Mouse (Mus musculus) fibroblast of lung, adult 2 months (primary cell): ENCODE results near the gene Slc24a3.
A peak's percentile ranks its signal among the peaks of the same experiment; 100 is the strongest.

ENCODE experiments used
- DNase-seq: peaks from one replicate; pipeline ENCODE4 v3.0.0-alpha.2; 2011; ENCODE audit warnings: low read depth

Slc24a3 gene

DNA sequence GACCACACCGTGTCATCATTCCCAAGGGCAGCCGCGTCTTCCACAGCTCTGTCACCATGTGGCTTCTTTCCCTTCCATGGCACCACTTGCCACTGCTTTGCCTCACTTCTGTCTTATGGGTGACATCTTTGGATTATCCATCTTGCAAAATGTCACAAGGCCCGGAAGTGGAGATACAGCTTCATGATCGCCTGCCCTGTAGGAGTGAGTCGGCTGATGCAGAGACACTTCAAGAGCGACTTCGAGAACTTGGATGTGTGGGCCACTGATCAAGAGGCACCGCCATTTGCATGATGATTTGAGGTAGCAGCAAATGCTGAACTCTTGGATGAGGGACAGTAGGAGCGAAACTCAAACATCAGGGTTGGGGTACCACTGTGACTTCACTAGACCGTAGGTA, 46.0 kb downstream of the Slc24a3 start:
- DNase-seq = no peak

DNA sequence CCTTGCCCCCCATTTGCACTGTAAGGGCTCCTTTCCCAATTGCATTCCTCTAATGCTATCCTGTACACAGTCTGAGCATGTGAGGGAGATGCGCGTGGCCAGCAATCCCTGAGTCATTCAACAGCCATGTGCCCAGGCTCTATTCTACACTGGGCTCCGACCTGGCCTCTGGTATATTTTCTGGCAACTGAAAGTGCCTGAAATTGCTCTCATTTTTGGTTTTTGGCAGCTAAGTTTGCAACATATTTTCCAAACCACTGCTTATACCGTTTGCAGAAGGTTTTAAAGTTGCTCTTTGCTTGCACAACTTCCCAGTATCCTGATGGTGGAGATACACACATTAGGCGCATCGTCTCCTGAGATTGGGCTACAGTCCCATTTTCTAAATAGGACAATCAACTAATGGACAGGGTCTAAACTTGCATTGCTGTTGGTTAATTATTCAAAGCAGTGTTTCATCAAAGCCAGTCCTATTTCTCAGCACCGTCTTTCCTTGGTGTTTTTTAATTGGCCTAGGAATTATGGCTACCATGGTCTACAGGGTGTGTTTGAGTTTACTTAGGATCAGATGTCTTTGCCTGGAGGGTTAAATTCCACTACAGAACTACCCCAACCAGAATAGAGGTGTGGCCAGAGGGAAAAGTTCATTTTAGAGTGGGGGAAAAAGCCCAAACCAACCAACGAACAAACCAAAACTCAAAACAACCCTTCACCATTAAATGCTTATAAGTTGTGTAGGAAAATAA, 46.7 kb downstream of the Slc24a3 start:
- DNase-seq = peak; percentile 76

DNA sequence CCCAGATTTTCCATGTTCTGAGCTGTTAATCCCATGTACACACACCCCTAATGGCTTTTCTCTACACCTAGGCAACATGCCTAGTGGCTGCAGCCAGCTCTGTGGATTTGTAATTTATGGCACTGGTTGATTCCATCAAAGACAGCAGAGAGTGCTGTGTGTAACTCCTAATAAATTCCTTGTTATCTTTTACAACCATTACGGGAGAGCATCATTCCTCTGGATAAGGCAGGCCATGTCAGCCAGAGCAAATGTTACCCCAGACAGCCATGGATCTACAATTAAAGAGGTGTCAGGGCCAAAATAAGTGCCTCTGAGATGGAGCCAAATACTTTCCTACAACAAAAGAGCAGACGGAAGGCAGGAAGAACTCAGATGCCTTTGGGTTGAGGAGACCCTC, 49.0 kb downstream of the Slc24a3 start:
- DNase-seq = no peak

DNA sequence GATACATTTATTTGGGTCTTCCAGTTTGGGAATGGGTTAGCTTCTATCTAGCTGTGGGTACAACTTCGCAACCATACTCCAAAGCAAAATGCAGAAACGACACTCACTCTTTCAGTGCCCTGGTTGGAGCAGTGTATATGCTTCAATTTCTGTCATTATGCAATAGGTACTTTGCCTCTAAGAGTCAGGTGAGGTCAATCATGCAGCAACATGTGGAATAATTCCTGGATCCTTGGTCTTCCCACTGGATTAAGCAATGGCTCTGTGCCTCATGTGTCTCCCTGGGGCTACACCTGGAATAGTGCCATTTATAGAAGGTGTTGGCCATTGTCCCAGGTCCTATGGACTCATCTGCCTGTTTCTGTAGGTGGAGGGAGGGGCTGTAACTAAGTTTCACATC, 49.9 kb downstream of the Slc24a3 start:
- DNase-seq = no peak

DNA sequence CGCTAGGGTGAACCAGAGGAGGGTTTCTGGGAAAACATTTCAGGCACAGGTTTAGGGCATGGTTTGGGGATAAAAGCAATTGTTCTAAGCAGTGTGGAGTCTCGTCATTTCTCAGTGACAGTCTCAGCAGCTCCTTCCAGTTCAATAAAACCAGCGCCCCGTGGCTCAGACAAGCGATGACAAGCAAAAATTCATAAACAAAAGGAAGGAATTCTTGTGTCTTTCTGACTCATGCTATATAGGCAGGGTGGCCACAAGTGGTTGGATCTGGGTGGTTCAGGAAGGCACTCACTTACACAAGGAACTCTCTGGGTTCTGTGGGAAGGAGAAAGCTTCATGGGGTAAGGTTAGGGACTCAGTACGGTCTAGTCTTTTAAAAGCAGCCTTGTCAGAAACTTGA, 51.7 kb downstream of the Slc24a3 start:
- DNase-seq = no peak

DNA sequence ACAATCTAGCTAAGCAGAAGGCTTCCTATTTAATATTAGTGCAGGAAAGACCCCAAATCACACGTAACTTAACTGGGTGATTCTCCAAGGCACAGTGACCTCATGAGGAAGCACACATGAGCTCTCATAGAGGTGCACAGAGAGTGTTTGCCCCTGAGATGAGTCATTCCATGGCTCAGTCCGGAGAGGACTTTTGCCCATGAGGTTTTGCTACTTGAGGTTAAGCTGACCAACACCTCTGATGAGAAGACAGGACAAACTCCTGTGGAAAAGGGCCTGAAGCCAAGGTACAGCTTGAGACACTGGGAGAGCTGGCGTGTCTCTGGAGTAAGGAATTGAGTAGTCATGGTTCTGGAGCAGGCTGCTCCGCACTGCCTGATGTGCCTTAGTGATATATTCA, 56.1 kb downstream of the Slc24a3 start:
- no peak for DNase-seq

DNA sequence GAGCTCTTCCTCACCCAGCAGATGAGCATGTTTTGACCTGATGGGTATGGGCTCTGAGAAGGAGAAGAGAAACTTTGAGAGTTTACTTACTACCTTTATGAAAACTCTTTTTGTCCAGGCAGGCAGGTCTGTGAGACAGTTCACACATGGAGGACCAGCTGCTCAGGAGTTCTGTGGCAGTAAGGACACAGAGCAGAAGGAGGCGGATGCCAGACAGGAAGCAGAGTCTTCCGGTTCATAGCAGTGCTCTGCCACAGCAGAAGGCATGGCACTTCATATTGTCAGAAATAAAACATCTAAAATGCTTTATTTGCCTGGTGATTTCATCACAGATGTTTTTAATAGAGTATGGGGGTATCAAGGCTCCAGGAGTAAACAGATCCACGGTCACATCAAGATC, 58.1 kb downstream of the Slc24a3 start:
- no peak for DNase-seq

DNA sequence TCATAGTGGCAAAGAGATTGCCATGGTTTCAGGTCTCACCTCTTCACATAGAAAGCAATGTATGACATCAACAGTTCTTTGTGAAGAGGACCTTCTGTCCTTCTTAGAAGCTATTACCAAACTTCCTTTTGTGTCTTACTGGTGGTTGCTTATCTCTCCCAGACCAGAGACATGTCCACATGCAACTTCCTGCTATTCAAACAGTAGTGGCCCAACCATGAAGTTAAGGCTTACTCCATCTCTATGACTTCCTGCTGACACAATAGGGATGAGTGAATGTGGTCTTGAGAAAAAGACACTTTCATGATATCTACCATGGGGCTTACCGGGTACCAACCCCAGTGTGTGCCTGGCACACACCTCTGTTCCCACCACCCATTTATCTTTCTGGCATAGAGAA, 58.5 kb downstream of the Slc24a3 start:
- DNase-seq = no peak

DNA sequence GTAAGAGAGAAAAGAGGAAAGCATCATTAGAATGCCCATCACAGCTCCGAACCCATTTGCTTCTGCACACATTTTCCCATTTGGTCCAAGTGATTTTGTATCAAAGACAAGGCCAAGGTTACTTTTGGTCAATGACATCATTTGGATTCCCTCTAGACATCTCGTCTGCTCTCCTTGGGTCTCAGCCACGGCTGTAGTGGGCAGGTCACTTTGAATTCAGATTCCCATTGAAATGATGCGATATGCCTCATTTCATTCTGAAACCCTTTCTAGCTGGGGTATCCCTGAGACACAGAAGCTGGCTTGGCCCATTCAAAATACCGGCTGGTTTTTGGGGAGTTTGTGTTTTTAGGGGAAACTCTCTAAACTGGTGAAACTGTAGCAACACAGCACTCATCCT, 59.8 kb downstream of the Slc24a3 start:
- DNase-seq = no peak

DNA sequence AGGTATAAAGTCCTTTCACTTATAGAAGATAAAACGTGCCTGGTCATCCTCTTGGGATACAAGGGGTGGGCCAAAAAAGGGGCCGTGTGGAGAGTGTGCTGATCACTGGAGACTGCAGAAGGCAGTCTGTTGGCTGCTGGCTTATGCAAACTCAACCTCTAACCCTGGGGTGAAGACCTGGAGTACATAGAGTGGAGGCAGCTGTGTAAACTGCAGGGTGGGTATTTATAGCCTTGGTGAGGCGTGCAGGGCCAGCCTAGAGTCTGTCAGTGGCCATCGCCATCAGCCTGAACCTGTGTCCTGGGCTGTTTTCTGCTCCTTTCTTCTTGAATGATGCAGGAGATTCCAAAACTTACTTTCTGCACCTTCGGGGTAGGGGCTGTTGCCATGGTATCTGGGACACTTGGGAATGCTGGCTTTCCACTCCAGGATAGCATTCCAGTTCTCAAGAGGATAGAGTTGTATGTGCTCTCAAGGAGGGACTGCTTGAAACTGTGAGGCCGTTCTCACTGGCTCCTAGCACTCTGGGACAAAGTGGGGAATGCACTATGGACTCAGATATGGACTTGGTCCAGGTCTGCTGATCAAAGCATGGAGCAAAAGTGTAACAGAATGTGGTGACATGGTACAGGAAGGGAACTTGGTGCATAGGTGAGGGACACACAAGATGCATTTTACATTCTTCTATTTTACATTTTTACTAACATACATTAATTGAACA, 65.4 kb downstream of the Slc24a3 start:
- DNase-seq = no peak

DNA sequence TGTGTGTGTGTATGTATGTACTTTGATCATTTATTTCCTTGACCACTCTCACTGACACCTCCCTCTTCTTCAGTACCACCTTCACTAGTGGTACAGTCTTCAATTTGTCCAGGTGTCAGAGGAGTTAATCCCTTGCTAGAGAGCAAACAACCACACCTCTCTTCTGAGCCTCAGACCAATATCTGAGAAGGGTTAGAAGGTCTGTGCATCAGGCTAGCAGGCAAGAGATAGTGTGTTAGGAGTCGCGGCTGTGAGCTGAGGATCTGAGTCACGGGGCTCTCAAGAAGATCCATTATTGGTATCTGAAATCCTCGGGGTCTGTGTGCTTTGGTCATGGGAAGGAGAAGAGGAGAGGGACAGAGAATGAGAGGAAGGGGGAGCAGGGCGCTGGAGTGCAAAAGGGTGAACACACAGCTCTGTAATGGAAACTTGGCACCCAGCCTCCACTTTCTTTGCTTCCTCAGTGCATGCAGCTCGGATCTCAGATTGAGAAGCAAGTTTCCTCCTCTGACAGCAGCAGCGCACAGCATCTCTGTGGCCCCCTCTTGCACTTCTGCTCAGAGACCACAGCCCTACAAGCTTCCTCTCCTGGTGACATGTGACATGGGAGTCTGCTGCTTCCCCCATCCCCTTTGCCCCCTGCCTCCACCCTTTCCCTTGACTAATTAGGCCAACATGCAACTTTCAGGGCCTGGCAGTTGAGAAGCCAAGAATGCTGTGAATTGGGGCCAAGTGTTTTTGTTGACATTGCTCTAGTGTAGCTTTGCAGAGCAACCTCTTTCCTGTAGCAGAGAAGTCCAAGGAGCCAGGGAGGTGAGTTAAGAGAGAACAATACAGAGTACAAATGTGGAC, 66.2 kb downstream of the Slc24a3 start:
- DNase-seq = no peak

DNA sequence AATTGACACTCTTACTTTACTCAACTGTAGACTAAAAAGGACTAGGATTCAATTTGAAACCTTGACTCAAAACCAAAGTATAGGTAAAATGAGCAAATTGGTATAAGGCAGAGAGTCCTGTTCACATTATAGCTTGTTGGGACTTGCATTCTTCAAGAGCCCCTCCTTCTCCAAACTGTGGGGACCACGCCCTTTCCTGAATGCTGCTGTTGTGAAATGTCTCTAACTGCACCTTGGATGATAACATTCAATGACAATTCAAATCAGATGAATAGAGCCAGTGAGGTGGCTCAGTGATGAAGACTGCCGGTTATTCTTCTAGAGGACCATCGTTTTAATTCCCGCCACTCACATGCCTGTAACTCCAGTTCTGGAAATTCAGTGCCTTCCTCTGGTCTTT, 78.8 kb downstream of the Slc24a3 start:
- no peak for DNase-seq

DNA sequence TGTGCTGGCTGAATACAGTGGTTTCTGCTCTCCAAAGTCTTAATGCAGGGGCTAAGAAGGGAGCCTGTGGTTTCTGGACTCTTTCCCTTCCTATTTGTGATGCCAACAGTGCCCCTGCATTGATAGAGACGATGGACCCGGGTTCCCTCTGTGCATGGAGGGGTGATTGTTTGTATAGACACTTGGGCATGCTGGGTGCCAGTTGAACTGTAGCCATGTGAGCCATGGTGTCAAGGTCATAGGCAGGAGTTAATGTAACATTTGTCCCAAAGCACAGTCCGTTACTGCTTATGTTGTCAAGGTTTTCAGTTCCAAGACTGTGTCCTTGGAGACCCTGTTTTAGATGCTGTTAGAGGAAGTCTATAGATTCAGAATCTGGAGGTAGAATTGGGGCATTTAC, 80.6 kb downstream of the Slc24a3 start:
- no peak for DNase-seq

DNA sequence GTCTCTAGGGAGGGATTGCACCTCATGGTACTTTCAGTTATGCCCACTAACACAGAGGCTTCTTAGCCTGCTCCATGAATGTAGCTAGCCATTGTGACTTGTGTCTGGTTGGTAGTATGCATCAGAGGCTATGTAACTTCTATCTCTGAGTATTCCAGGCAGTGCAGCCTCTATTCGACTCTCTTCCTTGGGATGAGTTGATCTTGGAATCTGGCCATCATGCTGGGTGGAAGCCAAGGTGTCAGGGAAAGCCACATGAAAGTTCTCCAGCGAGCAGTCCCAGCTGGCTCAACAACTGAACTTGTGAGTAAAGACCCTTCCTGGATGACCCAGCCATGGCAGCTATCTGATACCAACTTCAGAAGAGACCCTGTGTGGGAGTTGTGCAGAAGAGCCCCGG, 89.8 kb downstream of the Slc24a3 start:
- no peak for DNase-seq

DNA sequence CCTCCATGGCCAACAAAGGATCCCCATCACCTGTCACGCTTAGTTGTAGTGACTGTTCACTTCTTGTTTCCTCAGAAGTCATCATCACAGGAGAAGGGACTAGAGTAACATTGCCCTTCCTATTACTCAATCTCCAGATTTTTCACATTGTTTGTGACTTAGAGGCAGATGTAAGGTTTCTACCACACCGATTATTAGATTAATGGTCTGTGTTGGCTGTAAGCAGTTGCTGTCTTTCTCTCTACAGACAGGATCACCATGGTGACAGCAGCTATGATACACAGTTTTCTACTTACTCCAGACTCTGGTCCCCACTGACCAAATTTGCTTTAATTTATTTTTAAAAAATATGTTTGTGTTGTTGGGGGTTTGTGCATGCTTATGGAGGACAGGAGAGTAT, 90.3 kb downstream of the Slc24a3 start:
- DNase-seq = no peak

DNA sequence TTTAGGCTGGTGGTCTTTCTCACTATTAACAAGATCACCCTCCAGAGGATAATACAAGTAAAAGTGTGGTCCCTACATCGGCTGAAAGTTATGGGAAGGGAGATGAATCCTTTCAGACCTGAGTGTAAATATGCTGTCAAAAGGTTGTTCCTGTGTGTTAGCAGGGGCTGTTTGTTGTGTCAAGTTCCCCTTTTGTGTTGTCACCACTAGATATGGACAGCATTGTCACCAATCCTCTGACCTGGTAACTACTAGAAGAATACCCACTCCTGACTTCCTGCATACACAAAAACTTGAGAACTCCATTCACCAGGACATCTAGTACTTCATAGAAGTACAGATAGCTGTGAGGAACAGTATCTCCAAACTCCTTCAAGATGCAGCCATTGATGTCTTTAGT, 93.0 kb downstream of the Slc24a3 start:
- no peak for DNase-seq

DNA sequence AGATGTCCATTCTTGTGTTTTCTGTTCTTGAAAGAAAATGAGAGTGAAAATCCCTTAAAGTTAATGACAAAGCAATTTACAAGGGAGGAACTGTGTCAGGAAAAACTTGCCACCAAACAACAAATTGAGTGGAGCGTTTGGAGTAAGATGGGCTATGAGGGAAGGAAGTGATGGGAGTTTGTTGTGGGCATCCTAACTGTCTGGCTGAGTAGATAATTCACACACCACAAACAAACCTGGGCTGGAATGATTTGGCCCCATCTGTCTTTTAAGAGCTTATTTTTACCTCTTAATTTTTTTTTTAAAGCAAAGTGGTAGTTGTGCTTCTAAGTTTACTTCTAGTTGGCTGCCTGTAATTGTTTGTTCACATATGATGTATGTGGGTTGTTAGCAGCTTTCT, 94.6 kb downstream of the Slc24a3 start:
- no peak for DNase-seq

DNA sequence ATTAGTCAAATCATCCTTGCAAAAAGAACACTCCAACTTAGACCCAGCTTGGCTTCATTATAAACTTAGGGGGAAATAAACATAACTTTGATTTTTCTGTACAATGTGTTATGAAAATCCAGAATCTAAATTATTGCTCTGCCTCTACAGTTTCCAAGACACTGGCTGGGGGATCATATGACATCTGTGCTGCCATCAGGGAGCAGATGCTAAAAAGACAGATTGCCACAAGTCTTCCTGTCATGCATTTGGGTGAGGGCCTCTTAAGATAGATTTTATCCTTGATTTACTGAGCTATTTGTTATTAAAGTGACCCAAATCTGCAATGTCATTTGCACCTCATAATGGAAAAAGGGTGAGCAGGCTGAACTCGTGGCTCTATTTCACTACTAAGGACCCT, 99.2 kb downstream of the Slc24a3 start:
- DNase-seq = no peak

DNA sequence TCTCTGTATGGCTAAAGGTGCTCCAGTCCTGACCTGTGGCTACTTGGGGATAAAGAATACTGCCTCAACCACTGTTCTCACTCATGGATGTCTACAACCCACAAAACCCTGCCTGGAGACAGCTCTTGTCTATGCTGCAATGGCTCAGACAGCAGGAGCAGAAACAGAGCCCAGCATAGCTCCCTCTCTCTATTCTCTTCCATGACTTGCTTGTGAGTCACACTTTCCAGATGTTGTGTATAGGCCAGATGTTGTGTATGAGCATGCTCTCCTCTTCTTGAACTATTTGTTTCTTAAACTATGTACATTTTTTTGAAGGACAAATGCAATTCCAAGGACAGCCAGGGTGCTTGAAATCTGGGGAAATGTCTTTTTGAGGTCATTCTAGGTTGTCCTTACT, 101.4 kb downstream of the Slc24a3 start:
- no peak for DNase-seq

DNA sequence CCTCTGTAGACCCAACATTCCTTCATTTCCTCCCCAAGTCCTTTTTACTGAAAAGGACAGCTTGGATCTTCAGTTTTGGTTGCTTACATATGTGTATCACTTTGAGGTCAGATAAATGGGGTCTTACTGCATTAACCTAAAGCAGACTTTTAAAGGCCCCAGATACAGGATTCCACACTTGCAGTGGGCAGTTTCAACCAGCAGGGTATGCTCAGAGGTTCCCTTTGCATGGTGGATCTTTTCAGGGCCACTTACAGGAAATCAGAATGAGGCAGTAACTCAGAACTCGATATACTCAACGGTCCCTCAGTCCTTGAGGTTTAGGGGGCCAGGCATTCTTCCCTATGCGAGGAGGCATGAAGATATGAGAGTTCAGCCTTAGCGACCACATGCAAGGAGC, 101.9 kb downstream of the Slc24a3 start:
- DNase-seq = no peak

DNA sequence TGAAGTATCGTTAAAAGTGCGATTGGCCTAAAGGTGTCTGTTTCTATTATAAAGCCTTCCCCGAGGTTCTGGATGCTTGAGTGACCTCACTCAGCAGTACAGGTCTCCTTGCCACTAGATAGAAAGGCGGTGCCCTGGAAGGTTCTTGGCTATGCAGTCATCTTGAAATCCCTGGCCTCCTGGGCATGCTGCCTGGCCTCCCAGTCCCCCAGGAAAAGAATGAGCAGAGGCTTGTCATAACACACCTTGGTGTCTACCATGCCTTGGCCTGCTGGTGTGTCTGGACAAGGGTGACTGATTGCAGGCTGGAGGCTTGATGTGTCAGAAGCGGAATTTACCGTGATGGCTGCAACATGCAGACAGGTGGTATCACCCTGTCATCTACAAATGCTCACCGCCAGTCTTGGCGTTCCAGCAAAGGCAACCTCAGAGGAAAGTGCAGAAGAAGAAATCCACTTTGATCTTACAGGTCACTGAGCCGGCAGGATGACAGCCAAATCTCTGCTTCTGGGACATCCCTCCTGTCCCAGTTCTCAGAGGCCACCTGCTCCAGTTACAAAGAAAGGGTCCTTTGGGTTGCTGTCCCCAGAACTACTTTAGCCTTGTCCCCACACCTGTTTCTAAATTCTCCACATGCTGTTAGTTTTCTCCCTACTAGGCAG, 106.6 kb downstream of the Slc24a3 start:
- no peak for DNase-seq

DNA sequence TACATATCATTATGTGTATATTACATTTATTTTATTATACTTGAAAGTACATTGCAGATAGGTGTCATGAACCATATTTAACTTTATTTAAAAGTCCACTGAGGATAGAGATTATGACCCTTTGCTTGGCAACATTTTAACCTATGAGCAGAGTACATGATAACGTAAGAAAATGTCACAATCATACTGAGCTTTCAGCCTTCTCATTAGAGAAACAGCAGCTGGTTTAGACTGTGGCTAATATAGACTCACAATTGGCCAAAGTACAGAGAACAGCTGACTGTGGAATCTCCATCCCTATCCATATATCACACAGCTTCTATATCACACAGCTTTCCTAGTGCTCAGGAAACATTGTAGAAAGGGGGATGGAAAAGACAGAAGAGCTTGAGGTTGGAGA, 111.8 kb downstream of the Slc24a3 start:
- no peak for DNase-seq

DNA sequence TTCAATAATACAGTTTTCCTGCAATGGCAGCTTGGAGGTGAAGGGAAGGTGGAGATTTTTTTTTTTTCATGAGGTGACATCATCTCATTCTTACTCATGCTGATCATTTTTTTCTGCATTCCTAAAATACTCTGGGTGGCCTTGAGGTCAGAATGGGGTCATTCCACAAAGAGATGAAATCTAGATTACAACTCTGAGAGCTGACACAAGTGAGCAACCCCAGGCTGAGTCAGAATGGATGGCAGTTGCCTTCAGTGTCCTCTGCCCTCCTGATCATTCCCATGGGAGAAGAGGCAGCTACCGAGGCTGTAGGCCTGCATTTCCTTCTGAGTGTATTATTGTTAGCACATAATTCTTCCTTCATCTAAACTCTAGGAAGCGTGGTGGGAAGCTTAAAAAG, 116.2 kb downstream of the Slc24a3 start:
- DNase-seq = no peak
